Comparison of ENCODE assay signal across 22 mouse cellular contexts in genomic region chr12:104806680-104807375, GRCm38 (mm10). TPM values are rescaled to one million over a fixed set of nuclear protein-coding genes. Genes with fewer than 3 reads are reported as not detected.
A peak's percentile ranks its signal among the peaks of the same experiment; 100 is the strongest.
DNase-seq lines count a peak whose midpoint lies in the region; ATAC-seq lines count a peak whose summit lies in the region.
"Had no signal": no experiment of that assay in that cellular context is flagged by ENCODE, and none has a peak within 500 bp of the region (broad histone marks: within the 10 kb centered on the region; RNA-seq: fewer than 3 reads in every experiment).

No protein-coding gene starts in this region.

- DNase-seq in hindbrain, embryonic 11.5 days (ENCODE audit: low spot score): no peak
- DNase-seq in midbrain, embryonic 11.5 days (ENCODE audit: low spot score, missing footprints): peak; percentile 62
- DNase-seq in Muller cell, postnatal 12 days (ENCODE audit: inconsistent ontology term): peak; percentile 58
- DNase-seq in limb, embryonic 11.5 days (ENCODE audit: low spot score): no peak
- DNase-seq in urinary bladder, postnatal 4 days (ENCODE audit: low spot score in 2 of 2): no peak
- DNase-seq in retina, postnatal 1 day: no peak
- DNase-seq: adrenal gland, adult 8-10 months; adrenal gland, postnatal 36 days; cerebellum, adult 11 months; cerebellum, adult 8-10 months; cerebellum, postnatal 14 days; gastrocnemius, adult 2 months; gastrocnemius, postnatal 36 days; heart, adult 11 months; heart, postnatal 10 days; heart, postnatal 4 days; kidney, adult 11 months had no signal

- 0 out of 2 replicates have a peak, but pooled peaks have one; percentile 43 for ATAC-seq in hindbrain, embryonic 15.5 days (ENCODE audit: low FRiP score, low read depth)
- ATAC-seq in hindbrain, embryonic 11.5 days (ENCODE audit: low FRiP score): no peak
- ATAC-seq in midbrain, embryonic 11.5 days (ENCODE audit: low FRiP score): no peak
- ATAC-seq in midbrain, embryonic 13.5 days: no peak
- 0 out of 2 replicates have a peak, but pooled peaks have one; percentile 7 for ATAC-seq in limb, embryonic 11.5 days (ENCODE audit: insufficient number of reproducible peaks, low FRiP score, low TSS enrichment, low read depth)
- ATAC-seq: forebrain, embryonic 16.5 days had no signal

- H3K27ac ChIP-seq in hindbrain, embryonic 15.5 days (replicated peaks): no peak overlapping the region
- no peak overlapping the region for H3K27ac ChIP-seq in hindbrain, embryonic 11.5 days (ENCODE audit: low read depth, low read length)
- no peak overlapping the region for H3K27ac ChIP-seq in midbrain, embryonic 11.5 days (ENCODE audit: low read depth, low read length)
- H3K27ac ChIP-seq in midbrain, embryonic 13.5 days: no peak overlapping the region
- H3K27ac ChIP-seq in limb, embryonic 11.5 days (replicated peaks; ENCODE audit: low read depth, low read length): no peak overlapping the region; the same call in 1 of the 2 replicates
- H3K27ac ChIP-seq: embryonic facial prominence, embryonic 12.5 days; forebrain, embryonic 12.5 days; gastrocnemius, adult 2 months had no signal

- H3K4me1 ChIP-seq in hindbrain, embryonic 15.5 days (replicated peaks): peaks cover 13% of the 10 kb centered on the region
- H3K4me1 ChIP-seq in hindbrain, embryonic 11.5 days (replicated peaks; ENCODE audit: control insufficient read depth, insufficient read depth, low read length): no peaks in the 10 kb centered on the region
- no peaks in the 10 kb centered on the region for H3K4me1 ChIP-seq in midbrain, embryonic 11.5 days (ENCODE audit: control insufficient read depth, insufficient read depth, low read length)
- peaks cover 5% of the 10 kb centered on the region for H3K4me1 ChIP-seq in midbrain, embryonic 13.5 days (replicated peaks)
- H3K4me1 ChIP-seq in limb, embryonic 11.5 days (ENCODE audit: control insufficient read depth, insufficient read depth, low read length): peaks cover 56% of the 10 kb centered on the region

- no peak overlapping the region for H3K9ac ChIP-seq in hindbrain, embryonic 15.5 days
- H3K9ac ChIP-seq in hindbrain, embryonic 11.5 days (ENCODE audit: low read depth, low read length): no peak overlapping the region
- no peak overlapping the region for H3K9ac ChIP-seq in midbrain, embryonic 11.5 days (ENCODE audit: low read length)
- no peak overlapping the region for H3K9ac ChIP-seq in midbrain, embryonic 13.5 days (replicated peaks)
- no peak overlapping the region for H3K9ac ChIP-seq in limb, embryonic 11.5 days (ENCODE audit: low read length)
- H3K9ac ChIP-seq: embryonic facial prominence, embryonic 12.5 days; forebrain, embryonic 12.5 days had no signal

- no peak overlapping the region for H3K4me2 ChIP-seq in hindbrain, embryonic 15.5 days
- no peak overlapping the region for H3K4me2 ChIP-seq in hindbrain, embryonic 11.5 days (replicated peaks; ENCODE audit: low read depth, low read length)
- no peak overlapping the region for H3K4me2 ChIP-seq in midbrain, embryonic 11.5 days
- no peak overlapping the region for H3K4me2 ChIP-seq in midbrain, embryonic 13.5 days (replicated peaks)
- H3K4me2 ChIP-seq in limb, embryonic 11.5 days (ENCODE audit: low read depth, severe bottlenecking): no peak overlapping the region
- H3K4me2 ChIP-seq: embryonic facial prominence, embryonic 12.5 days; forebrain, embryonic 12.5 days had no signal

- WGBS in hindbrain, embryonic 15.5 days: 46% methylated on average over 4 of the region's 4 CpGs
- WGBS in hindbrain, embryonic 11.5 days: 82% methylated on average over 4 of the region's 4 CpGs
- WGBS in midbrain, embryonic 11.5 days: 90% methylated on average over 4 of the region's 4 CpGs
- 86% methylated on average over 4 of the region's 4 CpGs for WGBS in midbrain, embryonic 13.5 days
- WGBS in limb, embryonic 11.5 days: 38% methylated on average over 4 of the region's 4 CpGs

- H3K27me3 ChIP-seq in hindbrain, embryonic 15.5 days: no peaks in the 10 kb centered on the region
- H3K27me3 ChIP-seq in hindbrain, embryonic 11.5 days (ENCODE audit: control insufficient read depth, insufficient read depth, low read length): no peaks in the 10 kb centered on the region
- H3K27me3 ChIP-seq in midbrain, embryonic 11.5 days (ENCODE audit: control insufficient read depth, insufficient read depth, low read length): no peaks in the 10 kb centered on the region
- H3K27me3 ChIP-seq in midbrain, embryonic 13.5 days: no peaks in the 10 kb centered on the region
- H3K27me3 ChIP-seq in limb, embryonic 11.5 days (ENCODE audit: control insufficient read depth, insufficient read depth, low read length): no peaks in the 10 kb centered on the region
- H3K27me3 ChIP-seq: embryonic facial prominence, embryonic 12.5 days; forebrain, embryonic 12.5 days had no signal

- H3K4me3 ChIP-seq in hindbrain, embryonic 15.5 days: no peak overlapping the region
- H3K4me3 ChIP-seq in hindbrain, embryonic 11.5 days (ENCODE audit: low read depth, low read length): no peak overlapping the region
- H3K4me3 ChIP-seq in midbrain, embryonic 11.5 days (ENCODE audit: low read depth, low read length): no peak overlapping the region
- no peak overlapping the region for H3K4me3 ChIP-seq in midbrain, embryonic 13.5 days (replicated peaks)
- no peak overlapping the region for H3K4me3 ChIP-seq in limb, embryonic 11.5 days (ENCODE audit: low read depth, low read length)
- H3K4me3 ChIP-seq: embryonic facial prominence, embryonic 12.5 days; forebrain, embryonic 12.5 days; gastrocnemius, adult 2 months had no signal

- no peaks in the 10 kb centered on the region for H3K9me3 ChIP-seq in hindbrain, embryonic 15.5 days
- H3K9me3 ChIP-seq in hindbrain, embryonic 11.5 days (ENCODE audit: control insufficient read depth, low read length): no peaks in the 10 kb centered on the region
- no peaks in the 10 kb centered on the region for H3K9me3 ChIP-seq in midbrain, embryonic 11.5 days (ENCODE audit: control insufficient read depth, low read length)
- no peaks in the 10 kb centered on the region for H3K9me3 ChIP-seq in midbrain, embryonic 13.5 days
- no peaks in the 10 kb centered on the region for H3K9me3 ChIP-seq in limb, embryonic 11.5 days (ENCODE audit: control insufficient read depth, low read length)
- H3K9me3 ChIP-seq: embryonic facial prominence, embryonic 12.5 days; forebrain, embryonic 12.5 days had no signal

- no peaks in the 10 kb centered on the region for H3K36me3 ChIP-seq in hindbrain, embryonic 15.5 days
- H3K36me3 ChIP-seq in hindbrain, embryonic 11.5 days (ENCODE audit: control insufficient read depth, insufficient read depth, low read length): no peaks in the 10 kb centered on the region
- H3K36me3 ChIP-seq in midbrain, embryonic 11.5 days (ENCODE audit: control insufficient read depth, insufficient read depth, low read length): no peaks in the 10 kb centered on the region
- H3K36me3 ChIP-seq in midbrain, embryonic 13.5 days: no peaks in the 10 kb centered on the region
- H3K36me3 ChIP-seq in limb, embryonic 11.5 days (ENCODE audit: control insufficient read depth, insufficient read depth, low read length): no peaks in the 10 kb centered on the region
- H3K36me3 ChIP-seq: embryonic facial prominence, embryonic 12.5 days; forebrain, embryonic 12.5 days had no signal

RNA-seq across cellular contexts. Expression of gene Dicer1, which starts 55.1 kb away (rescaled TPM):
- polyA plus RNA-seq in hindbrain, embryonic 15.5 days (2015; fragmentation: Nextera tagmentation; extraction: Ambion mirVana): 36.0 and 38.2 TPM in 2 replicates
- 30.9 and 54.0 TPM in 2 replicates for polyA plus RNA-seq in hindbrain, embryonic 11.5 days (2014; fragmentation: Nextera tagmentation; extraction: Ambion mirVana)
- polyA plus RNA-seq in midbrain, embryonic 11.5 days (2014; fragmentation: Nextera tagmentation; extraction: Ambion mirVana): 25.5 and 26.4 TPM in 2 replicates
- polyA plus RNA-seq in midbrain, embryonic 13.5 days (2015; fragmentation: Nextera tagmentation; extraction: Ambion mirVana): 52.3 and 53.9 TPM in 2 replicates
- 36.9 and 38.7 TPM in 2 replicates for polyA plus RNA-seq in limb, embryonic 11.5 days (2014; fragmentation: Nextera tagmentation; extraction: Ambion mirVana)

RNA-seq across cellular contexts. Expression of gene Clmn, which starts 58.0 kb away (rescaled TPM):
- polyA plus RNA-seq in hindbrain, embryonic 15.5 days (2015; fragmentation: Nextera tagmentation; extraction: Ambion mirVana): 1.5 and 1.7 TPM in 2 replicates
- polyA plus RNA-seq in hindbrain, embryonic 11.5 days (2014; fragmentation: Nextera tagmentation; extraction: Ambion mirVana): 2.8 and 4.3 TPM in 2 replicates
- polyA plus RNA-seq in midbrain, embryonic 11.5 days (2014; fragmentation: Nextera tagmentation; extraction: Ambion mirVana): 1.9 and 2.5 TPM in 2 replicates
- polyA plus RNA-seq in midbrain, embryonic 13.5 days (2015; fragmentation: Nextera tagmentation; extraction: Ambion mirVana): 0.98 and 1.1 TPM in 2 replicates
- polyA plus RNA-seq in limb, embryonic 11.5 days (2014; fragmentation: Nextera tagmentation; extraction: Ambion mirVana): 5.9 and 6.3 TPM in 2 replicates

Comparison
In these comparisons a context has a peak if more than half of its experiments do, and no peak if none do; other contexts are left out.
1. ATAC-seq: peak in hindbrain, embryonic 15.5 days (single experiment) and limb, embryonic 11.5 days (single experiment); none in hindbrain, embryonic 11.5 days (single experiment), midbrain, embryonic 11.5 days (single experiment) and midbrain, embryonic 13.5 days (single experiment).
2. DNase-seq: peak in midbrain, embryonic 11.5 days (single experiment) and Muller cell, postnatal 12 days (single experiment); none in hindbrain, embryonic 11.5 days (single experiment), limb, embryonic 11.5 days (single experiment), urinary bladder, postnatal 4 days (0 of 2) and retina, postnatal 1 day (single experiment).